Mouse (Mus musculus) adrenal gland, adult 10 weeks (tissue): ENCODE data around the gene Pafah2. TPM values are rescaled to one million over a fixed set of nuclear protein-coding genes. Genes with fewer than 3 reads are reported as not detected.

Experiments
- polyA plus RNA-seq: library from polyadenylated mRNA; stranded (reverse); fragments of 350-450 nt; fragmentation: Illumina TruSeq; extraction: RNeasy Lipid Tissue Mini Kit (QIAGEN cat#74804); gene quantifications from one replicate; pipeline ENCODE4 v1.2.3, GENCODE M21; 2014; ENCODE audit warnings: low read depth, low replicate concordance

Pafah2 gene
- polyA plus RNA-seq, result 6.1 TPM

DNA sequence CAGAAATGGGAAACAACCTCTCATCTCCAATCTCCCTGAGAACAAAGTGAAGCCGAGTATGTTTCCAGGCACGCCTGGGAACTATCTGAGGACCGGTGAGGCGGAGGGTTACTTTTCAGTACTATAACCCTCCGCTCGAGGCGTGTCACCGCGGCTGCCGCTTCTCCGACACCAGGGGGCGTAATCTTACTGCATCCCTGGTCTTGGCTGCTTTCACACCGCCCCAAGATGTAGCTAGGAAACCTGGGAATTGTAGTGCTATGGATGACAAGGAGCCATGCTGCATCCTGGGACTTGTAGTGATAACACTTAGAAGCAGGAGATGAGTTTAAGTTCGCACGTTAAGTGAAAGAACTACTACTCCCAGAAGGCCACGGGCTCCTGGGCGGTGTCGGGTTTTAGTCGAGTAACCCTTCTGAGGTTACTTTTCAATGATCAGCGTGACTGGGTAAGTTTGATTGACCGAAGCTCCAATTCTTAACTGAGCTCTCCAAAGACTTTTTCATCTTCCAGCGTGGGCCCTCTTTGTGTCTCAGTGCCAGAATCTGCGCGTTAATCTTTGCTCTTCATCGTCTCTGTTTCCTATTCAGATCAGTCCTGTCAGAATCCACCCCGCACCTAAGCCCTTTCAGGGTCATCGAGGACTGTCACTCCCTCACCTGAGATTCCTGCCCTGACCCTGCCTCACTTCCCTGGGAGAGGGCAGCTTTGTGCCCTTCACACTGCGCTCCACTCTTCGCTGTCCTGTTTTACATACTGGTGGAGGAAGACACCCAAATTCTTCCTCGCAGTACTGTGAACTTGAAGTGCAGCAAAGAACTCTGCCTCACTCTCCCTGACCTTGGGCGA, at the start of gene Pafah2:
Gene Pafah2 (plus strand): TSS at position 344 of the 849 bp plus-strand sequence.

GRCm38 (mm10) chr4:134383750-134384149, 12.4 kb upstream of the Pafah2 start, which contains the start of gene Extl1:
Gene Extl1 (minus strand): TSS chr4:134383850.

GRCm38 (mm10) chr4:134468215-134468575, 72.1 kb downstream of the Pafah2 start, which contains the start of gene Stmn1:
Gene Stmn1 (plus strand): TSS chr4:134468320.

Other genes with a start within 250 kb of the Pafah2 start
- 7.9 TPM for gene Cep85, start 209.2 kb upstream of the Pafah2 start, polyA plus RNA-seq
- gene Gm7534, start 193.3 kb upstream of the Pafah2 start, polyA plus RNA-seq, result not detected
- gene Catsper4, start 168.9 kb upstream of the Pafah2 start, polyA plus RNA-seq, result not detected
- gene Cnksr1, start 157.9 kb upstream of the Pafah2 start, polyA plus RNA-seq, result not detected
- gene E130218I03Rik, start 152.7 kb upstream of the Pafah2 start, polyA plus RNA-seq, result not detected
- 0.70 TPM for gene Zfp593, start 150.7 kb upstream of the Pafah2 start, polyA plus RNA-seq
- not detected for gene Gm30191, start 149.4 kb upstream of the Pafah2 start, polyA plus RNA-seq
- not detected for gene Grrp1, start 142.2 kb upstream of the Pafah2 start, polyA plus RNA-seq
- gene Pdik1l, start 108.4 kb upstream of the Pafah2 start, polyA plus RNA-seq, result 23.7 TPM
- not detected for gene Trim63, start 81.2 kb upstream of the Pafah2 start, polyA plus RNA-seq
- 20.3 TPM for gene Slc30a2, start 53.1 kb upstream of the Pafah2 start, polyA plus RNA-seq
- gene Extl1, start 12.5 kb upstream of the Pafah2 start, polyA plus RNA-seq, result 0.41 TPM
- 34.7 TPM for gene Stmn1, start 72.0 kb downstream of the Pafah2 start, polyA plus RNA-seq
- gene Paqr7, start 100.4 kb downstream of the Pafah2 start, polyA plus RNA-seq, result 21.2 TPM
- gene Aunip, start 114.7 kb downstream of the Pafah2 start, polyA plus RNA-seq, result 0.64 TPM
- 62.9 TPM for gene Mtfr1l, start 139.1 kb downstream of the Pafah2 start, polyA plus RNA-seq
- 4.4 TPM for gene Selenon, start 155.8 kb downstream of the Pafah2 start, polyA plus RNA-seq